In genomic region chr1:133920401-133920800, GRCm38 (mm10) we compare ENCODE assay signal across 12 mouse cellular contexts. TPM values are rescaled to one million over a fixed set of nuclear protein-coding genes. Genes with fewer than 3 reads are reported as not detected.
DNase-seq lines count a peak whose midpoint lies in the region; ATAC-seq and TF ChIP-seq lines count a peak whose summit lies in the region.
"Had no signal": no experiment of that assay in that cellular context is flagged by ENCODE, and none has a peak within 500 bp of the region (broad histone marks: within the 10 kb centered on the region; RNA-seq: fewer than 3 reads in every experiment).

No protein-coding gene starts in this region.

- H3K4me3 ChIP-seq in heart, embryonic 13.5 days = no peak overlapping the region
- H3K4me3 ChIP-seq in lung, embryonic 14.5 days (ENCODE audit: low read depth, low read length) = no peak overlapping the region
- H3K4me3 ChIP-seq in hindbrain, embryonic 12.5 days = no peak overlapping the region
- H3K4me3 ChIP-seq in neural tube, embryonic 13.5 days = peak overlapping the region; percentile 19; the same call in 1 of the 2 replicates
- H3K4me3 ChIP-seq: stomach, embryonic 15.5 days had no signal

- 54% methylated on average over 3 of the region's 3 CpGs for WGBS in heart, embryonic 13.5 days
- WGBS in lung, embryonic 14.5 days = 33% methylated on average over 3 of the region's 3 CpGs
- WGBS in hindbrain, embryonic 12.5 days = 37% methylated on average over 3 of the region's 3 CpGs
- WGBS in neural tube, embryonic 13.5 days = 24% methylated on average over 3 of the region's 3 CpGs

- peak overlapping the region; percentile 36 for H3K4me2 ChIP-seq in heart, embryonic 13.5 days
- H3K4me2 ChIP-seq in lung, embryonic 14.5 days = peak overlapping the region; percentile 53
- peak overlapping the region; percentile 30 for H3K4me2 ChIP-seq in hindbrain, embryonic 12.5 days (replicated peaks)
- H3K4me2 ChIP-seq in neural tube, embryonic 13.5 days = peak overlapping the region; percentile 31

- peaks cover 63% of the 10 kb centered on the region for H3K4me1 ChIP-seq in heart, embryonic 13.5 days
- peaks cover 60% of the 10 kb centered on the region for H3K4me1 ChIP-seq in lung, embryonic 14.5 days (ENCODE audit: insufficient read depth)
- H3K4me1 ChIP-seq in hindbrain, embryonic 12.5 days = peaks cover 54% of the 10 kb centered on the region
- H3K4me1 ChIP-seq in neural tube, embryonic 13.5 days (replicated peaks) = peaks cover 70% of the 10 kb centered on the region

- H3K27ac ChIP-seq in heart, embryonic 13.5 days (replicated peaks) = no peak overlapping the region
- peak overlapping the region; percentile 88 for H3K27ac ChIP-seq in lung, embryonic 14.5 days (ENCODE audit: low read depth)
- no peak overlapping the region for H3K27ac ChIP-seq in hindbrain, embryonic 12.5 days
- H3K27ac ChIP-seq in neural tube, embryonic 13.5 days (replicated peaks) = 0 out of 2 replicates have a peak overlapping the region, but pooled peaks have one; percentile 42

- no peak for ATAC-seq in heart, embryonic 13.5 days (ENCODE audit: extremely low read depth, insufficient number of reproducible peaks, low FRiP score, low TSS enrichment)
- 0 out of 2 replicates have a peak, but pooled peaks have one; percentile 1 for ATAC-seq in lung, embryonic 14.5 days (ENCODE audit: insufficient read depth)
- no peak for ATAC-seq in hindbrain, embryonic 12.5 days (ENCODE audit: low FRiP score)
- ATAC-seq in neural tube, embryonic 13.5 days (ENCODE audit: low read depth) = no peak

- H3K27me3 ChIP-seq in heart, embryonic 13.5 days (replicated peaks) = peaks cover 13% of the 10 kb centered on the region; the same call in 1 of the 2 replicates
- no peaks in the 10 kb centered on the region for H3K27me3 ChIP-seq in lung, embryonic 14.5 days (ENCODE audit: insufficient read depth, low read length)
- H3K27me3 ChIP-seq in hindbrain, embryonic 12.5 days = no peaks in the 10 kb centered on the region
- H3K27me3 ChIP-seq in neural tube, embryonic 13.5 days = no peaks in the 10 kb centered on the region

- H3K9me3 ChIP-seq in heart, embryonic 13.5 days = no peaks in the 10 kb centered on the region
- H3K9me3 ChIP-seq in lung, embryonic 14.5 days (ENCODE audit: low read depth, low read length) = no peaks in the 10 kb centered on the region
- no peaks in the 10 kb centered on the region for H3K9me3 ChIP-seq in hindbrain, embryonic 12.5 days (replicated peaks)
- H3K9me3 ChIP-seq in neural tube, embryonic 13.5 days = no peaks in the 10 kb centered on the region
- H3K9me3 ChIP-seq: stomach, embryonic 15.5 days had no signal

- DNase-seq in heart, postnatal 36 days = no peak
- peak; percentile 51 for DNase-seq in lung, embryonic 14.5 days
- no peak for DNase-seq in lung, postnatal 14 days
- no peak for DNase-seq in layer of hippocampus, adult 18-20 months (ENCODE audit: low spot score in 2 of 2)
- DNase-seq in thymus, postnatal 4 days = no peak
- DNase-seq: kidney, adult 18-20 months; layer of hippocampus, adult 9-11 months had no signal

- H3K9ac ChIP-seq in heart, embryonic 13.5 days = peak overlapping the region; percentile 54; the same call in 1 of the 2 replicates
- peak overlapping the region; percentile 35; the same call in 1 of the 2 replicates for H3K9ac ChIP-seq in lung, embryonic 14.5 days
- H3K9ac ChIP-seq in hindbrain, embryonic 12.5 days = no peak overlapping the region
- H3K9ac ChIP-seq in neural tube, embryonic 13.5 days = peak overlapping the region; percentile 22; the same call in 1 of the 2 replicates
- H3K9ac ChIP-seq: stomach, embryonic 15.5 days had no signal

- intact Hi-C loops in heart, postnatal 36 days (cut with DNase I) = no loop called here

- no peaks in the 10 kb centered on the region for H3K36me3 ChIP-seq in heart, embryonic 13.5 days
- no peaks in the 10 kb centered on the region for H3K36me3 ChIP-seq in lung, embryonic 14.5 days (ENCODE audit: insufficient read depth)
- H3K36me3 ChIP-seq in hindbrain, embryonic 12.5 days = no peaks in the 10 kb centered on the region
- no peaks in the 10 kb centered on the region for H3K36me3 ChIP-seq in neural tube, embryonic 13.5 days
- H3K36me3 ChIP-seq: stomach, embryonic 15.5 days had no signal

- TF ChIP-seq CTCF in lung, embryonic 14.5 days (IDR thresholded peaks at IDR 0.05; ENCODE audit: low read depth) = no peak

RNA-seq across cellular contexts. Expression of gene Prelp, which starts 0.8 kb away (rescaled TPM):
- 2.8 and 3.1 TPM in 2 replicates for polyA plus RNA-seq in heart, embryonic 13.5 days (2015; fragmentation: Nextera tagmentation; extraction: Ambion mirVana)
- total RNA-seq in heart, postnatal 36 days (2021) = 10 to 100 TPM; 30.9 to 32.5 TPM
- 17.2 and 17.6 TPM in 2 replicates for polyA plus RNA-seq in lung, embryonic 14.5 days (2014; fragmentation: Nextera tagmentation; extraction: Ambion mirVana)
- 7.2 and 10.5 TPM in 2 replicates for polyA plus RNA-seq in hindbrain, embryonic 12.5 days (2016; fragmentation: Nextera tagmentation; extraction: Ambion mirVana)
- polyA plus RNA-seq in neural tube, embryonic 13.5 days (2015; fragmentation: Nextera tagmentation; extraction: Ambion mirVana) = 8.2 and 10.1 TPM in 2 replicates
- total RNA-seq in layer of hippocampus, adult 18-20 months (2021) = 10 to 100 TPM; 18.8 to 25.6 TPM
- total RNA-seq: monocyte, adult 5-6 weeks had no signal

RNA-seq across cellular contexts. Expression of gene Optc, which starts 12.6 kb away (rescaled TPM):
- 0.32 and 0.41 TPM in 2 replicates for polyA plus RNA-seq in heart, embryonic 13.5 days (2015; fragmentation: Nextera tagmentation; extraction: Ambion mirVana)
- under 1 TPM; 0.42 to 0.65 TPM for total RNA-seq in heart, postnatal 36 days (2021)
- 0.62 and 1.0 TPM in 2 replicates for polyA plus RNA-seq in lung, embryonic 14.5 days (2014; fragmentation: Nextera tagmentation; extraction: Ambion mirVana)
- polyA plus RNA-seq in hindbrain, embryonic 12.5 days (2016; fragmentation: Nextera tagmentation; extraction: Ambion mirVana) = 2.0 and 4.0 TPM in 2 replicates
- 2.0 and 2.4 TPM in 2 replicates for polyA plus RNA-seq in neural tube, embryonic 13.5 days (2015; fragmentation: Nextera tagmentation; extraction: Ambion mirVana)
- total RNA-seq in layer of hippocampus, adult 18-20 months (2021) = under 1 TPM; 0.35 to 0.41 TPM
- total RNA-seq: monocyte, adult 5-6 weeks had no signal

Comparison
In these comparisons a context has a peak if more than half of its experiments do, and no peak if none do; other contexts are left out.
1. H3K27ac ChIP-seq: peak in lung, embryonic 14.5 days (single experiment) and neural tube, embryonic 13.5 days (single experiment); none in heart, embryonic 13.5 days (single experiment) and hindbrain, embryonic 12.5 days (single experiment).
2. Peak in every context shown above with its lines, with median percentiles within 50 percentile points of each other: H3K4me2 ChIP-seq.